ENCODE assay signal across 31 mouse cellular contexts in the genomic region with DNA sequence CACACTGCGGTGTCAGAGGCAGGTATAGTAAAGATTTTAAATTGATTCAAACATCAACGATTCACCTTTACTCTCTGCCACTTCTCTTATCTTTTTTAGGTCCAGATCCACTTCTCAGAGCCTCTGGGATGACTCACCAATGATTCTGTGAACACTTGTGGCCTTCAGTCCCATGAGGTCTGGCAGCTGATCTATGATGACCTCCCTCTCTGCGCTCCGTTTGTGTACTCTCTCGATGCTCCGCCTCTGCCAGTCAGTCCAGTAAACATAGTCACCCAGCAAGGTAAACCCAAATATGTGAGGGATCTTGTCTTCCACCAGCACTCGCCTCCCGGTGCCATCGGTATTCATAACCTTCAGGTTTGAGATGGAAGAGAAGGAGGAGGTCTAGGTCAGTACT.
A peak's percentile ranks its signal among the peaks of the same experiment; 100 is the strongest.
DNase-seq lines count a peak whose midpoint lies in the region; ATAC-seq and TF ChIP-seq lines count a peak whose summit lies in the region.
"Had no signal": no experiment of that assay in that cellular context is flagged by ENCODE, and none has a peak within 500 bp of the region (broad histone marks: within the 10 kb centered on the region; RNA-seq: fewer than 3 reads in every experiment).

No protein-coding gene starts in this region.

- H3K36me3 ChIP-seq in liver, postnatal 0 days (replicated peaks; ENCODE audit: insufficient read depth, low read length), result peaks cover 26% of the 10 kb centered on the region
- H3K36me3 ChIP-seq in heart, embryonic 12.5 days, result peaks cover 27% of the 10 kb centered on the region

- DNase-seq in 416B (ENCODE audit: low read depth), result peak; percentile 26
- DNase-seq in adrenal gland, adult (ENCODE audit: inconsistent age in 2 of 2, low spot score in 1 of 2), result peak; percentile 72 to 87
- peak; percentile 33 for DNase-seq in adrenal gland, postnatal 25 days
- DNase-seq in liver, postnatal 0 days, result peak; percentile 37
- no peak for DNase-seq in heart, postnatal 4 days
- DNase-seq in cerebellum, adult 11-12 months, result no peak
- DNase-seq: cerebellum, adult 18-20 months; cerebellum, postnatal 25 days; gastrocnemius, postnatal 10 days; heart, postnatal 14 days; kidney, adult 2 months; kidney, postnatal 36 days; lung, adult 18-20 months; lung, postnatal 4 days; spleen, adult 18-20 months; thymus, postnatal 4 days had no signal

- no peak overlapping the region for H3K4me2 ChIP-seq in liver, postnatal 0 days (ENCODE audit: low read depth, low read length)
- no peak overlapping the region for H3K4me2 ChIP-seq in heart, embryonic 12.5 days
- H3K4me2 ChIP-seq: embryonic facial prominence, embryonic 15.5 days; forebrain, embryonic 12.5 days; hindbrain, embryonic 12.5 days; intestine, embryonic 15.5 days; limb, embryonic 12.5 days; midbrain, embryonic 13.5 days; neural tube, embryonic 15.5 days had no signal

- H3K27me3 ChIP-seq in liver, postnatal 0 days (ENCODE audit: insufficient read depth, low read length), result no peaks in the 10 kb centered on the region
- H3K27me3 ChIP-seq in heart, embryonic 12.5 days (replicated peaks), result no peaks in the 10 kb centered on the region
- H3K27me3 ChIP-seq: embryonic facial prominence, embryonic 15.5 days; forebrain, embryonic 12.5 days; hindbrain, embryonic 12.5 days; intestine, embryonic 15.5 days; limb, embryonic 12.5 days; megakaryocyte, embryonic 14.5 days; midbrain, embryonic 13.5 days; neural tube, embryonic 15.5 days had no signal

- H3K4me3 ChIP-seq in liver, postnatal 0 days (ENCODE audit: low read depth, low read length), result no peak overlapping the region
- no peak overlapping the region for H3K4me3 ChIP-seq in heart, embryonic 12.5 days
- H3K4me3 ChIP-seq: embryonic facial prominence, embryonic 10.5 days; embryonic facial prominence, embryonic 15.5 days; forebrain, embryonic 12.5 days; hindbrain, embryonic 12.5 days; intestine, embryonic 15.5 days; layer of hippocampus, adult 2 months; left cerebral cortex, adult 2 months; limb, embryonic 12.5 days; megakaryocyte, embryonic 14.5 days; midbrain, embryonic 13.5 days; neural tube, embryonic 15.5 days had no signal

- peaks cover 3% of the 10 kb centered on the region; the same call in 1 of the 2 replicates for H3K4me1 ChIP-seq in liver, postnatal 0 days (ENCODE audit: insufficient read depth)
- peaks cover 11% of the 10 kb centered on the region for H3K4me1 ChIP-seq in heart, embryonic 12.5 days (replicated peaks)
- H3K4me1 ChIP-seq: embryonic facial prominence, embryonic 10.5 days; embryonic facial prominence, embryonic 15.5 days; forebrain, embryonic 12.5 days; hindbrain, embryonic 12.5 days; intestine, embryonic 15.5 days; limb, embryonic 12.5 days; megakaryocyte, embryonic 14.5 days; midbrain, embryonic 13.5 days; neural tube, embryonic 15.5 days had no signal

- 69% methylated on average over 9 of the region's 9 CpGs for WGBS in liver, postnatal 0 days (ENCODE audit: insufficient replicate concordance)
- 89% methylated on average over 9 of the region's 9 CpGs for WGBS in heart, embryonic 12.5 days

- no peak overlapping the region for H3K27ac ChIP-seq in liver, postnatal 0 days (ENCODE audit: low read depth)
- H3K27ac ChIP-seq in heart, embryonic 12.5 days (ENCODE audit: poor library complexity, severe bottlenecking), result no peak overlapping the region
- H3K27ac ChIP-seq: embryonic facial prominence, embryonic 10.5 days; embryonic facial prominence, embryonic 15.5 days; forebrain, embryonic 12.5 days; hindbrain, embryonic 12.5 days; hindbrain, postnatal 0 days; intestine, embryonic 15.5 days; layer of hippocampus, adult 2 months; left cerebral cortex, adult 2 months; limb, embryonic 12.5 days; midbrain, embryonic 13.5 days; neural tube, embryonic 15.5 days had no signal

- TF ChIP-seq EP300 in liver, postnatal 0 days (IDR thresholded peaks at IDR 0.05; ENCODE audit: low read depth), result no peak

- H3K9me3 ChIP-seq in liver, postnatal 0 days (ENCODE audit: low read length), result no peaks in the 10 kb centered on the region
- H3K9me3 ChIP-seq in heart, embryonic 12.5 days (replicated peaks), result no peaks in the 10 kb centered on the region
- H3K9me3 ChIP-seq: embryonic facial prominence, embryonic 10.5 days; embryonic facial prominence, embryonic 15.5 days; forebrain, embryonic 12.5 days; G1E; hindbrain, embryonic 12.5 days; intestine, embryonic 15.5 days; limb, embryonic 12.5 days; megakaryocyte, embryonic 14.5 days; midbrain, embryonic 13.5 days; neural tube, embryonic 15.5 days had no signal

- no peak overlapping the region for H3K9ac ChIP-seq in liver, postnatal 0 days (replicated peaks)
- no peak overlapping the region for H3K9ac ChIP-seq in heart, embryonic 12.5 days
- H3K9ac ChIP-seq: embryonic facial prominence, embryonic 15.5 days; forebrain, embryonic 12.5 days; hindbrain, embryonic 12.5 days; intestine, embryonic 15.5 days; limb, embryonic 12.5 days; midbrain, embryonic 13.5 days; neural tube, embryonic 15.5 days had no signal

- TF ChIP-seq CTCF in liver, postnatal 0 days (IDR thresholded peaks at IDR 0.05; ENCODE audit: low read depth), result no peak

- peak; percentile 99 for ATAC-seq in liver, postnatal 0 days
- no peak for ATAC-seq in heart, embryonic 12.5 days (ENCODE audit: insufficient number of reproducible peaks, low FRiP score)
- ATAC-seq: hindbrain, postnatal 0 days; intestine, embryonic 15.5 days; lung, postnatal 0 days; midbrain, embryonic 13.5 days had no signal

Comparison
In these comparisons a context has a peak if more than half of its experiments do, and no peak if none do; other contexts are left out.
1. DNase-seq: peak in 416B (single experiment), adrenal gland, adult (2 of 2), adrenal gland, postnatal 25 days (single experiment) and liver, postnatal 0 days (single experiment); none in heart, postnatal 4 days (single experiment) and cerebellum, adult 11-12 months (single experiment).